Mouse (Mus musculus) lung, embryonic 14.5 days (tissue): Measurements from ENCODE around the gene Orc4. TPM values are rescaled to one million over a fixed set of nuclear protein-coding genes. Genes with fewer than 3 reads are reported as not detected.
A peak's percentile ranks its signal among the peaks of the same experiment; 100 is the strongest.

ENCODE experiments used
- ATAC-seq: fragments of 200-750 bp; cut with Nextera tagmentation; 2 replicates; pipeline ENCODE4 v1.8.0; 2017; ENCODE audit warnings: mild to moderate bottlenecking, moderate TSS enrichment, moderate library complexity; ENCODE audit not compliant: insufficient read depth
- DNase-seq: peaks from one replicate; pipeline ENCODE4 v3.0.0-alpha.2; 2015
- H3K27ac ChIP-seq: fragments of 300-500 bp; sonication (generic); 2 replicates; pipeline ENCODE4 v1.5.1; 2014; ENCODE audit warnings: low read depth, mild to moderate bottlenecking, moderate library complexity
- H3K27me3 ChIP-seq: fragments of 300-500 bp; sonication (generic); 2 replicates; pipeline ENCODE4 v1.6.1; 2014; ENCODE audit warnings: low read length, control low read depth; ENCODE audit not compliant: insufficient read depth
- H3K36me3 ChIP-seq: fragments of 300-500 bp; sonication (generic); 2 replicates; pipeline ENCODE4 v1.6.1; 2014; ENCODE audit warnings: control low read depth; ENCODE audit not compliant: insufficient read depth
- H3K4me1 ChIP-seq: fragments of 300-500 bp; sonication (generic); 2 replicates; pipeline ENCODE4 v1.6.1; 2014; ENCODE audit warnings: antibody characterized with exemption, control low read depth; ENCODE audit not compliant: insufficient read depth
- H3K4me2 ChIP-seq: fragments of 300-500 bp; sonication (generic); 2 replicates; pipeline ENCODE4 v1.6.1; 2014; ENCODE audit warnings: mild to moderate bottlenecking
- H3K4me3 ChIP-seq: fragments of 300-500 bp; sonication (generic); 2 replicates; pipeline ENCODE4 v1.5.1; 2014; ENCODE audit warnings: low read depth, low read length
- H3K9ac ChIP-seq: fragments of 300-500 bp; sonication (generic); 2 replicates; pipeline ENCODE4 v1.6.1; 2014
- H3K9me3 ChIP-seq: fragments of 300-500 bp; sonication (generic); 2 replicates; pipeline ENCODE4 v1.6.1; 2016; ENCODE audit warnings: low read depth, low read length, control low read depth
- CTCF ChIP-seq: IDR thresholded peaks from 2 replicates; pipeline ENCODE4 v1.5.1; 2016; ENCODE audit warnings: antibody characterized with exemption, low read depth
- WGBS: fragments of 180-500 bp; shearing (Covaris S2); extraction: QIAGEN DNeasy Blood & Tissue Kit; methylation state at CpG from one replicate; pipeline ENCODE4 v1.1.7; 2014; 5-methylcytosine and 5-hydroxymethylcytosine counted together
- polyA plus RNA-seq: library from polyadenylated mRNA; unstranded; fragments of >200 nt; fragmentation: Nextera tagmentation; extraction: Ambion mirVana; gene quantifications from 2 replicates; pipeline ENCODE4 v1.2.1, GENCODE M21; 2014

Orc4 gene
- 109 and 110 TPM in 2 replicates for polyA plus RNA-seq

GRCm38 (mm10) chr2:48950252-48950315 is at the start of gene Orc4:
Gene Orc4 (minus strand): TSS chr2:48950277.
- Histone ChIP-seq H3K27me3 (no peaks in the 10 kb centered on the region), H3K9me3 (no peaks in the 10 kb centered on the region), H3K9ac (peak within 1 kb of the TSS; percentile 93), H3K4me2 (peak within 1 kb of the TSS; percentile 68), H3K4me1 (peaks cover 4% of the 10 kb centered on the region; the same call in 1 of the 2 replicates), H3K27ac (peak within 1 kb of the TSS; percentile 94), H3K4me3 (peak within 1 kb of the TSS; percentile 94), H3K36me3 (no peaks in the 10 kb centered on the region)
- 0% methylated on average over 2 of the region's 2 CpGs for WGBS
- DNase-seq (no peak), ATAC-seq (no peak)
- TF ChIP-seq CTCF: no peak

- Histone ChIP-seq H3K27ac (no peak overlapping the region), H3K4me2 (no peak overlapping the region), H3K36me3 (no peaks in the 10 kb centered on the region), H3K9ac (no peak overlapping the region), H3K9me3 (no peaks in the 10 kb centered on the region), H3K27me3 (no peaks in the 10 kb centered on the region), H3K4me3 (no peak overlapping the region), H3K4me1 (no peaks in the 10 kb centered on the region)
- DNase-seq (no peak), ATAC-seq (no peak)
- WGBS: 83% methylated on average over 3 of the region's 3 CpGs
- TF ChIP-seq CTCF: no peak
Observed at GRCm38 (mm10) chr2:48990322-48990721, 40.2 kb upstream of the Orc4 start.

- Histone ChIP-seq H3K9me3 (no peaks in the 10 kb centered on the region), H3K27ac (no peak overlapping the region), H3K4me1 (no peaks in the 10 kb centered on the region), H3K27me3 (no peaks in the 10 kb centered on the region), H3K4me3 (no peak overlapping the region), H3K36me3 (peaks cover 6% of the 10 kb centered on the region; the same call in 1 of the 2 replicates), H3K9ac (no peak overlapping the region), H3K4me2 (no peak overlapping the region)
- 57% methylated on average over 3 of the region's 3 CpGs for WGBS
- TF ChIP-seq CTCF: no peak
- ATAC-seq (no peak), DNase-seq (no peak)
Observed at GRCm38 (mm10) chr2:48978920-48979319, 28.8 kb upstream of the Orc4 start.

- H3K4me2 ChIP-seq: no peak overlapping the region
- peak; percentile 57 for DNase-seq
- no peak overlapping the region for H3K9ac ChIP-seq
- WGBS: 47% methylated on average over 3 of the region's 3 CpGs
- no peaks in the 10 kb centered on the region for H3K9me3 ChIP-seq
- no peak overlapping the region for H3K27ac ChIP-seq
- no peaks in the 10 kb centered on the region for H3K36me3 ChIP-seq
- no peak; the same call in 1 of the 2 replicates for ATAC-seq
- no peak for TF ChIP-seq CTCF
- no peaks in the 10 kb centered on the region for H3K27me3 ChIP-seq
- H3K4me3 ChIP-seq: no peak overlapping the region
- H3K4me1 ChIP-seq: no peaks in the 10 kb centered on the region
Observed at GRCm38 (mm10) chr2:48956591-48956990, 6.5 kb upstream of the Orc4 start.

- 4% methylated on average over 5 of the region's 6 CpGs for WGBS
- ATAC-seq (no peak), DNase-seq (peak; percentile 30)
- Histone ChIP-seq H3K9ac (peak overlapping the region; percentile 80), H3K4me3 (peak overlapping the region; percentile 94), H3K4me1 (peaks cover 4% of the 10 kb centered on the region; the same call in 1 of the 2 replicates), H3K36me3 (no peaks in the 10 kb centered on the region), H3K4me2 (peak overlapping the region; percentile 68), H3K9me3 (no peaks in the 10 kb centered on the region), H3K27ac (peak overlapping the region; percentile 94; the same call in 1 of the 2 replicates), H3K27me3 (no peaks in the 10 kb centered on the region)
- TF ChIP-seq CTCF: no peak
Observed at GRCm38 (mm10) chr2:48950316-48950880, 321 bp upstream of the Orc4 start.

GRCm38 (mm10) chr2:48949743-48950251 is 280 bp downstream of the Orc4 start:
- H3K9me3 ChIP-seq: no peaks in the 10 kb centered on the region
- H3K4me1 ChIP-seq: peaks cover 4% of the 10 kb centered on the region; the same call in 1 of the 2 replicates
- peak; percentile 70 for ATAC-seq
- TF ChIP-seq CTCF: no peak
- H3K4me3 ChIP-seq: peak overlapping the region; percentile 94
- H3K27me3 ChIP-seq: no peaks in the 10 kb centered on the region
- WGBS: 0% methylated on average over 9 of the region's 9 CpGs
- H3K36me3 ChIP-seq: no peaks in the 10 kb centered on the region
- peak; percentile 64 for DNase-seq
- H3K4me2 ChIP-seq: peak overlapping the region; percentile 68
- H3K9ac ChIP-seq: peak overlapping the region; percentile 80
- peak overlapping the region; percentile 94 for H3K27ac ChIP-seq

DNA sequence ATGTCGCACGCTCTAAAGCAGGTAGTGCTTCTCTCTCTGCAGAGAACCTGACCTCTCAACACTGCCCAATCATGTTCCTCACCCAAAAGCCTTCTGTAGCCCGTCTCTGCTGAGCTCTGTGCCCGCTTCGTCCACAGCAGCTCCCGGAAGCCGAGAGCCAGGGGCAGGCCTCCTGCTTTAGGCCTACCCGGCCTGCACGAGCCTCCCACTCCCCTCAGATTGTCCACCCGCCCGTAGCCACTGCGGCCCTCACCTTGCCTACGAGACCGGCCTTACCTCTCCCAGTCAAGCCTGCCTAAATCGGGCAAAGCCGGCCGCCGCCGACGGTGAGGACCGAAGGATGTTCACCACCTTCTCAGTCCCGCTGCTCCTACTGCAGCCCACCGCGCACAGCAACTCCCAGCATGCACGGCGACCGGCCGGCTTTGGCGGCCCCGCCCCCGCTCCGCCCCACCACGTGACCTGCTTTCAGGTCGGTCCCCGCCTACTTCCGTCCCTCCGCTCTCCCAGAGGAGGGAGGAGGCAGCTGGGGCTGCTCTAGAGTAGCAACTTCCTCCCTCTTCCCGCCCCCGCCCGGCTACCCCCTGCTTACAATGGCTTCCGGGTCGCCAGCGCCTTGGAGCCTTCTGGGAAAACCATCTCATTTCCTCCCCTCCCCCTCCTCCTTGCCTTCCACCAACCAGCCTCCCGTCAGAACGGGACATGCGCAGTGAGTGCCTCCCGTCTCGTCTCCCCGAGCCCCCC is 1.1 kb downstream of the Orc4 start, which contains the start of gene Mbd5:
Gene Mbd5 (plus strand): TSS at position 668 of the 744 bp plus-strand sequence.
- 1% methylated on average over 49 of the region's 49 CpGs for WGBS
- Histone ChIP-seq H3K4me3 (peak within 1 kb of the TSS; percentile 94), H3K36me3 (no peaks in the 10 kb centered on the region), H3K9me3 (no peaks in the 10 kb centered on the region), H3K4me2 (peak within 1 kb of the TSS; percentile 74), H3K27ac (peak within 1 kb of the TSS; percentile 94), H3K4me1 (peaks cover 4% of the 10 kb centered on the region; the same call in 1 of the 2 replicates), H3K27me3 (no peaks in the 10 kb centered on the region), H3K9ac (peak within 1 kb of the TSS; percentile 93)
- DNase-seq: peak; percentile 96
- peak; percentile 99 for ATAC-seq
- TF ChIP-seq CTCF: no peak
